Mouse (Mus musculus) midbrain, embryonic 15.5 days (tissue): ENCODE measurements at regions not wholly inside any gene's neighbourhood (a gene's known extent, or its start where the extent isn't known, plus 50 kb on each side); places are given as distances from the start of the nearest gene placed in this dataset.

Experiments used
- ATAC-seq: fragments of 200-750 bp; cut with Nextera tagmentation; replicated peaks from 2 replicates; pipeline ENCODE4 v1.8.0; 2017; ENCODE audit warnings: moderate TSS enrichment
- H3K27ac ChIP-seq: fragments of 300-500 bp; sonication (generic); 2 replicates; pipeline ENCODE4 v1.5.1; 2015; ENCODE audit warnings: mild to moderate bottlenecking, inconsistent platforms
- H3K27me3 ChIP-seq: fragments of 300-500 bp; sonication (generic); replicated peaks from 2 replicates; pipeline ENCODE4 v1.6.1; 2015; ENCODE audit warnings: inconsistent platforms
- H3K36me3 ChIP-seq: fragments of 300-500 bp; sonication (generic); replicated peaks from 2 replicates; pipeline ENCODE4 v1.6.1; 2015; ENCODE audit warnings: inconsistent platforms
- H3K4me1 ChIP-seq: fragments of 300-500 bp; sonication (generic); 2 replicates; pipeline ENCODE4 v1.6.1; 2015; ENCODE audit warnings: inconsistent platforms
- H3K4me2 ChIP-seq: fragments of 300-500 bp; sonication (generic); 2 replicates; pipeline ENCODE4 v1.6.1; 2015; ENCODE audit warnings: inconsistent platforms, mild to moderate bottlenecking, moderate library complexity
- H3K4me3 ChIP-seq: fragments of 300-500 bp; sonication (generic); 2 replicates; pipeline ENCODE4 v1.5.1; 2015; ENCODE audit warnings: mild to moderate bottlenecking, inconsistent platforms
- H3K9ac ChIP-seq: fragments of 300-500 bp; sonication (generic); 2 replicates; pipeline ENCODE4 v1.6.1; 2015; ENCODE audit warnings: mild to moderate bottlenecking, inconsistent platforms
- H3K9me3 ChIP-seq: fragments of 300-500 bp; sonication (generic); 2 replicates; pipeline ENCODE4 v1.6.1; 2016; ENCODE audit warnings: inconsistent platforms
- WGBS: fragments of 180-500 bp; shearing (Covaris S2); methylation state at CpG from one replicate; pipeline ENCODE4 v1.1.7; 2015; ENCODE audit warnings: mixed read lengths; 5-methylcytosine and 5-hydroxymethylcytosine counted together

DNA sequence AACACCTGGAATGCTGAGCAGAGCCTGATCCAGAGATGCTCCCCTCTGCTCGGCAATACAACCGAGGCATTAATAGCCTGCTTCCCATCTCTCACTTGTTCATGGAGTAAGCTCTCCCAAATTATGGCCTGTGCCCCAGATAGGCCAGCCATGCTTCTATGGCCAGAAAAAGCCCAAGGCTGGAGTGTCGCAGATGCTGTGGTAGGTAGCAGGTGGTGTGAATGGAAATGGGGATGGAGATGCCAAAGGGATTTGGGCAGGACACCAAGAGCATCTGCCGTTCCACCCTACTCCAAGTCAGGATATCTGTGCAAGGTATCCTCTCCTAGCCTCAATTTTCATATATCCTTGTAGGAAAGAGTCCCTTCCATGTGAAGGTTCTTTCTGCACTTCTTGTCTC is 145.2 kb upstream of the Klf12 start:
- 85% methylated on average over 4 of the region's 4 CpGs for WGBS
- H3K9me3 ChIP-seq = no peaks in the 10 kb centered on the region
- no peaks in the 10 kb centered on the region for H3K27me3 ChIP-seq
- no peak for ATAC-seq
- no peak overlapping the region for H3K27ac ChIP-seq
- H3K36me3 ChIP-seq = no peaks in the 10 kb centered on the region
- H3K4me1 ChIP-seq = no peaks in the 10 kb centered on the region
- no peak overlapping the region for H3K4me2 ChIP-seq
- no peak overlapping the region for H3K9ac ChIP-seq
- H3K4me3 ChIP-seq = no peak overlapping the region

DNA sequence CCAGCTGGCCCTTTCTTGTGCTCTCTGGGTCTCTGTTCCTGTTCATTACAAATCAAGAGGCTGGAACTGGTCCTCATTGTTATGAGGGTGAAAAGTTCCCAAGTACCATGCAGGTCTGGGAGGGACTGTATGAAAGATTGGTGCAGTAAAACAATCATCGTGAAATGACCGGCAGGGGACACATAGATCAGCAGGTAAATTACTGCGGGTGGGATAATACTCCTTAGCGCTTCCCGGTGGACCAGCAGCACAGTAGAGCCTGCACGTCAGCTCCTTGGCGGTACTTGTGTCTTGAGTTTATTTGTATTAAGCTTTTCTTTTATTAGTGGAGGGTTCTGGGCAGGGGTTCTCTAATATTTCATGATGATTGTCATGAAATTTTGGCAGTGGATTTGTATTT is 141.9 kb upstream of the Klf12 start:
- WGBS = 91% methylated on average over 7 of the region's 7 CpGs
- Histone ChIP-seq H3K4me3 (no peak overlapping the region), H3K36me3 (no peaks in the 10 kb centered on the region), H3K4me2 (no peak overlapping the region), H3K9me3 (no peaks in the 10 kb centered on the region), H3K27ac (no peak overlapping the region), H3K27me3 (no peaks in the 10 kb centered on the region), H3K9ac (no peak overlapping the region), H3K4me1 (no peaks in the 10 kb centered on the region)
- ATAC-seq = no peak

DNA sequence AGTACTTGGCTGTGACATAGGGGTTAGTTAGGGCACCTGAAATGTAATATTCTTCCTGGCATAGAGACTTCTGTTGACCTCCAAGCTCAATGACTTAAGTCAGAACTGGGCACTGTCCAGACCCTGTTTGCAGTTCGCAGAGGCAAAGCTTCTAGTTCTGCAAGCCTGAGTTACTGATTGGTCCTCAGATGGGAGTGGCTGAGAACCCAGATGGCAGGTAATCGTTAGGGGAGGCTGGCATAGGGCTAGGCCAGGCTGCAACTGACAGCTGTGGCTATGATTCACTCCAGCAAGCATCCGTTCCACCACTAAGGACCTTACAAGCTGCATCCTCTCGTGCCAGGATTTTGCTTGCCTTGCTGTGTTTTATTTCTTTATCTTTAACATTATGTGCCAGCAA is 139.3 kb upstream of the Klf12 start:
- no peaks in the 10 kb centered on the region for H3K9me3 ChIP-seq
- ATAC-seq = no peak
- H3K9ac ChIP-seq = no peak overlapping the region
- no peaks in the 10 kb centered on the region for H3K27me3 ChIP-seq
- H3K4me2 ChIP-seq = no peak overlapping the region
- H3K27ac ChIP-seq = no peak overlapping the region
- no peak overlapping the region for H3K4me3 ChIP-seq
- 75% methylated on average over 4 of the region's 4 CpGs for WGBS
- no peaks in the 10 kb centered on the region for H3K36me3 ChIP-seq
- H3K4me1 ChIP-seq = no peaks in the 10 kb centered on the region

DNA sequence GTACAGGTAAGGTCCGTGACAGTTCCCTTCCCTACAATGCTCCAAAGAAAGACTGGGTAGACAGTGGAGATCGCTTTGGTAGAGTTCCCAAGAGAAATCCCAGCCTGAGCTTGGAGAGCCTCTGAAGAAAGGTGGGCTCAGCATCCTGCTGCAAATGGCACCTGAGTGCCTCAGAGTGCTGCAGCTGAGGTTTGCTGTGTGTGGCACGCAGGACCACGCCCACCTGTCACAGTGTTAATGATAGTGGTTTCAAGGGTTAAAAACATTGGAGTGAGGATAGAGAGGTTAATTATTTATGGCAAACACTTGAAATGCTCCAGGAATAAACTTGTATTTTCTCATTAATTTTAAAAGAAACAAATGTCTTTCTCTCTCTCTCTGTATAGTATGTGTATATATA is 137.2 kb upstream of the Klf12 start:
- Histone ChIP-seq H3K27ac (no peak overlapping the region), H3K36me3 (no peaks in the 10 kb centered on the region), H3K4me1 (no peaks in the 10 kb centered on the region), H3K4me2 (no peak overlapping the region), H3K27me3 (no peaks in the 10 kb centered on the region), H3K4me3 (no peak overlapping the region), H3K9me3 (no peaks in the 10 kb centered on the region), H3K9ac (no peak overlapping the region)
- WGBS = 90% methylated on average over 4 of the region's 4 CpGs
- ATAC-seq = no peak

DNA sequence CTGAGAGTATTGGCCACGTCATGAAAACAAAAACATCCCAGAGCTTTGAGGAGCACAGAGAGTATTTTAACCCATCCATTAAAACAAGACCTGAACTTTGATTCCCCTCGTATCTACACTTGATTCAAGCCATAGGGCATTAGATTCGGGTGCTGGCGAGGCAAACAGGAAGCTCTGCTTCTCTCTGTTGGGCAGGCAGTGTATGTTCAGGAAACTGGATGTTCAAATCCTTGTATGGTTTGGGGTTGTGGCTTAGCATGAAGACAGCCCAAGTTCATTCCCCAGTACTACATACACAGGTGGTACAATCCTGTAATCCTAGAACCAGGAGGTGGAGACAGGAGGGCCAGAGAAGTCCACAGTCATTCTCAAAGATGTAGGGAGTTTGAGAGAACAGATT is 130.6 kb upstream of the Klf12 start:
- 80% methylated on average over 4 of the region's 4 CpGs for WGBS
- ATAC-seq = no peak
- no peak overlapping the region for H3K4me3 ChIP-seq
- no peaks in the 10 kb centered on the region for H3K36me3 ChIP-seq
- no peaks in the 10 kb centered on the region for H3K27me3 ChIP-seq
- H3K27ac ChIP-seq = no peak overlapping the region
- H3K4me1 ChIP-seq = no peaks in the 10 kb centered on the region
- no peak overlapping the region for H3K9ac ChIP-seq
- H3K9me3 ChIP-seq = no peaks in the 10 kb centered on the region
- H3K4me2 ChIP-seq = no peak overlapping the region

DNA sequence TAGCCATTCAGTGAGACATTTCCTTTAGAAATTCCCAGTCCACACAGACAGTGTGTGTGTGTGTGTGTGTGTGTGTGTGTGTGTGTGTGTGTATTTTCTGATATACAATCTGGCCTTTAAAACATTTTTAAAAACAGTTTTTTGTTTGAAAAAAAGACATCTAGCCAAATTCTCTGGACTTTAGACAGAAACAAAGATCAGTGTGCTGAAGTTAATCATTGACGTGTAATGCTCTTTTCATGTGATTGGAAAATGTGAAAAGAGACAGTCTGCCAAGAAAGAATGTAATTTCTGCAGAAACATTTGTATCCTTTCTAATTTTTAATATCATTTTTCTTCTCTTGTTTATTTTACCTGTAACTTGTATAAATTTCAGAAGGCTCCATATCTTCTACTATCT is 127.7 kb upstream of the Klf12 start:
- Histone ChIP-seq H3K9me3 (no peaks in the 10 kb centered on the region), H3K27me3 (no peaks in the 10 kb centered on the region), H3K27ac (no peak overlapping the region), H3K4me1 (no peaks in the 10 kb centered on the region), H3K36me3 (no peaks in the 10 kb centered on the region), H3K4me2 (no peak overlapping the region), H3K9ac (no peak overlapping the region), H3K4me3 (no peak overlapping the region)
- no peak for ATAC-seq
- 91% methylated on average over 1 of the region's 1 CpGs for WGBS

DNA sequence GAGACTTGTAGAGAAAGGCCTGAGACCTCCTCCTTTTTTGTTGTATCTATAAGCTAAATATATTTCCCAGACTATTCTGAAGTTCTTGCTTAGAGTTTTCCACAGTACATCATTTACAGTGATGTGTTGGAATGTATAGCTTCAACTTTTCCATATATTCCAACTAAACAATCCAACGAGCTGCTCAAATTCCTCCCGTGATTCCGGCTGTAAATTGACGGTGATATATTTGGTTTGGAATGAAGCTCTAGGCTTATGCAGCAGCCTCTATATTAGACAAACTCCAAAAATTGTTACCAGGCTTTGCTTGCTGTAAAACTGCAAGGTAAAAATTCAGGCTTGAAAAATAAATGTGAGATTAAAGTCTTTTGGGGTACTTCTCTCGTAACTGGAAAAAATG is 112.7 kb upstream of the Klf12 start:
- Histone ChIP-seq H3K9me3 (no peaks in the 10 kb centered on the region), H3K4me2 (no peak overlapping the region), H3K27me3 (no peaks in the 10 kb centered on the region), H3K4me1 (no peaks in the 10 kb centered on the region), H3K36me3 (no peaks in the 10 kb centered on the region), H3K4me3 (no peak overlapping the region), H3K9ac (no peak overlapping the region), H3K27ac (no peak overlapping the region)
- 91% methylated on average over 5 of the region's 5 CpGs for WGBS
- ATAC-seq = no peak

DNA sequence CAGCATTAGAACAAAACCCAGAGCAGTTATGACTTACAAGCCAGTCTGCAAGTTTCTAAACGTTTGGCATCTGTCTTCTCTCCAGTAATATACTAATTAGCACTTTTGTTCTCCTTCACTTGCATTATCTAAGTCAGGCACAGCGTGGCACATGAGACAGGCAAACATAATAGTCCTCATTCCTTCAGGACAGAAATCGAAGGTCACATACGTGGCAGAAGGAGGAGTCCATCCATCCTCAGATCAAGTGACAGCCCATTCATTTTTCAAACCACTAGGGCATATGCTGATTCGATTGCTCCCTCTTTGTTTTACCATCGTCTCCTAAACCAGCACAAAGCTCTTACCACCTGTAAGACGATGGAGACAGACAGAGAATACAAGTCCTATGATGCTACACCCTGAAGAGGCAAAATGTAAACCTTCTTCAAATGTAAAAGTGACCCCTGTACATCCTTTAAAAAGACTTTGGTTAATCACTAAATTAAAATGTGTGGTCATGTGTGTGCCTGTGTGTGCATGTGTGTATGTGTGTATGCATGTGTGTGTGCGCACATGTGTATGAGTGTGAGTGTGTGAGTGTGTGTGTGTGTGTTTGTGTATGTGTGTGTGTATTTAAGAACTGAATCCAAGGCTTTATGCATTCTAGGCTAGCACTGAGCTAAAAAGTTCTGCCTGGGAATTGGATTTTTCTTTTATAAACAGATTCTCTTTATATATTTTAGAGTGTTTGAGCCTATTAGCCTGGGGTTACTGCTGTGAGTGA is 90.9 kb upstream of the Klf12 start:
- H3K4me1 ChIP-seq = peaks cover 14% of the 10 kb centered on the region; the same call in 1 of the 2 replicates
- peak overlapping the region; percentile 31; the same call in 1 of the 2 replicates for H3K9ac ChIP-seq
- 21% methylated on average over 8 of the region's 8 CpGs for WGBS
- peak; percentile 87 for ATAC-seq
- H3K27ac ChIP-seq = peak overlapping the region; percentile 66
- no peaks in the 10 kb centered on the region for H3K9me3 ChIP-seq
- H3K27me3 ChIP-seq = no peaks in the 10 kb centered on the region
- H3K36me3 ChIP-seq = no peaks in the 10 kb centered on the region
- H3K4me2 ChIP-seq = peak overlapping the region; percentile 41
- H3K4me3 ChIP-seq = peak overlapping the region; percentile 25

DNA sequence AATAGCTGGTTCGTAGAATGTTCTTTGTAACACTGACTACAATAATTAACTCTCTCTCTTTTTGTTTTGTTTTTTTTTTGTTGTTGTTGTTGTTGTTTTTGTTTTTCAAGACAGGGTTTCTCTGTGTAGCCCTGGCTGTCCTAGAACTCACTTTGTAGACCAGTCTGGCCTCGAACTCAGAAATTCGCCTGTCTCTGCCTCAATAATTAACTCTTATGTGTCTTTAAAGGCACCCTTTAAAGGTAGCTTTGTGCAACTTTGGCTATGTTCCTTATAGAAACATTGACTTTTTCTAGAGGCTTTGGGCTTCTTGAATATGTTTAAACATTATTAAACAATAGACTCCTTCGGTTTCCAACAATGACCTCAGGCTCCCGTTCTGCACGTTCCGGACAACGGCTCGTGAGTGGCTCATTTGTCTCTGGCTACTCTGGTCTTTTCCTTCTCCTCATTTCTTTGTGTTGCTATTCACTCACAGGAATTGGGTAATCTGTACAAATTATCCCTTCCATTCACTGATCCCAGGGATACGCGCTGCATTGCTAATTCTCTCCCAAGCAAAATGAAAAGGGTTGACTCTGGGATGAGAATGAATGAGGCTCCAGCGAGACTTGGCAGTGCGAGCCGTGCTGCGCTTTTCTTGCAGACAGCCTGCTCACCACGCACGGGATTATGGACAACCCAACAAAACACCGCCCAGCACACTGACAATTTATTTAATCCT is 90.2 kb upstream of the Klf12 start:
- Histone ChIP-seq H3K27me3 (no peaks in the 10 kb centered on the region), H3K36me3 (no peaks in the 10 kb centered on the region), H3K4me3 (peak overlapping the region; percentile 25), H3K9ac (peak overlapping the region; percentile 31; the same call in 1 of the 2 replicates), H3K4me1 (peaks cover 14% of the 10 kb centered on the region; the same call in 1 of the 2 replicates), H3K4me2 (peak overlapping the region; percentile 41), H3K9me3 (no peaks in the 10 kb centered on the region), H3K27ac (peak overlapping the region; percentile 66)
- peak; percentile 92 for ATAC-seq
- 15% methylated on average over 18 of the region's 18 CpGs for WGBS

DNA sequence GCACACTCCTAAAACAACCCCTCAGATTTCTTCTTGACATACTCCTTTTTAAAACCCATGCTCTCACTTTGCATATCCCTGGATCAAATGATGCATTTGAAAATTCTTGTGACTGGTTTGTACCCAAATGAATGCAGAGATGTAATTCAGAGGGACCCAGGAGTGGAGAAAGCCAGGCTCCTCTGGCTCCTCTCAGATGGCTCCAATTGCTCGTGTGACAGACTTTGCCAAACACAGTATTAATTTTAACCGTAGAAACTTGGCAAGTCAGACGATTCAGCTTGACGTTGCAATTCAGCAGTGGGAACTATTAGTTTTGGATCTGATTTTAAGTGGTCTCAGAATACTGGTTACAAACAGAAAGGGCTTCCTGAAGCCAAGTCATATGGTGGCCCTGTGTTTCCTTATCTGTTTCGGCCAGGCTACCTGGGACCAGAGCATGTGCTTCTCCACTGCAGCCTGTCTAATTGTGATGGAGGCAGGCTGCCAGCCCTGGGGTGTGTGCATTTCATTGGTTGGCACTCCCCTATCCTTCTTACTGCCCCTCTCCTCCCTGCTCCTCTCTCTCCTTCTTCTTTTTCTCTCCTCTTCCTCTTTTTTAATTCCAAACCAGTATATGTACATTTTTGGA is 81.9 kb upstream of the Klf12 start:
- ATAC-seq = peak; percentile 56; the same call in 1 of the 2 replicates
- WGBS = 74% methylated on average over 5 of the region's 5 CpGs

DNA sequence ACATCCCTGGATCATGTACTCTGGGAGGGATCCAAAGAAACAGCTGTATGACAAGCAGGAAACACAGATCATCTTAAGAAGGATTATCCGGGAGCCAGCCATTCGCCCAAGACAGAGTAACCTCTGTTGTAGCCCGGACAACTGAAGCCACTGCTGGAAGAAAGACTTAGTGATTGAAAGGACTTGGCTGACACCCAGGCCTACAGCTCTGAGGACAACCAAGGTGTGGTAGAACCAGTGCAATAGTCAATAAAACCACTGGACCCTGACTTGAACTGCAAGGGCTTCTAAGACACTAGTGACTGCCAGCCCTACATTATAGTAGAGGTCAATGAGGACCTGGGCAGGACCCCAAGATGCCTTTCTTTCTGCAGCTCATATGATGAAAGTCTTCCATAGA is 78.3 kb upstream of the Klf12 start:
- H3K36me3 ChIP-seq = no peaks in the 10 kb centered on the region
- H3K4me2 ChIP-seq = no peak overlapping the region
- H3K27me3 ChIP-seq = no peaks in the 10 kb centered on the region
- no peaks in the 10 kb centered on the region for H3K9me3 ChIP-seq
- WGBS = 62% methylated on average over 3 of the region's 3 CpGs
- no peak for ATAC-seq
- H3K27ac ChIP-seq = no peak overlapping the region
- no peak overlapping the region for H3K4me3 ChIP-seq
- H3K9ac ChIP-seq = no peak overlapping the region
- H3K4me1 ChIP-seq = no peaks in the 10 kb centered on the region

More for the DNA sequence above, 81.9 kb upstream of the Klf12 start:
- Histone ChIP-seq H3K4me2 (no peak overlapping the region), H3K4me1 (no peaks in the 10 kb centered on the region), H3K9ac (no peak overlapping the region), H3K27ac (no peak overlapping the region), H3K27me3 (no peaks in the 10 kb centered on the region), H3K9me3 (no peaks in the 10 kb centered on the region), H3K4me3 (no peak overlapping the region), H3K36me3 (no peaks in the 10 kb centered on the region)

DNA sequence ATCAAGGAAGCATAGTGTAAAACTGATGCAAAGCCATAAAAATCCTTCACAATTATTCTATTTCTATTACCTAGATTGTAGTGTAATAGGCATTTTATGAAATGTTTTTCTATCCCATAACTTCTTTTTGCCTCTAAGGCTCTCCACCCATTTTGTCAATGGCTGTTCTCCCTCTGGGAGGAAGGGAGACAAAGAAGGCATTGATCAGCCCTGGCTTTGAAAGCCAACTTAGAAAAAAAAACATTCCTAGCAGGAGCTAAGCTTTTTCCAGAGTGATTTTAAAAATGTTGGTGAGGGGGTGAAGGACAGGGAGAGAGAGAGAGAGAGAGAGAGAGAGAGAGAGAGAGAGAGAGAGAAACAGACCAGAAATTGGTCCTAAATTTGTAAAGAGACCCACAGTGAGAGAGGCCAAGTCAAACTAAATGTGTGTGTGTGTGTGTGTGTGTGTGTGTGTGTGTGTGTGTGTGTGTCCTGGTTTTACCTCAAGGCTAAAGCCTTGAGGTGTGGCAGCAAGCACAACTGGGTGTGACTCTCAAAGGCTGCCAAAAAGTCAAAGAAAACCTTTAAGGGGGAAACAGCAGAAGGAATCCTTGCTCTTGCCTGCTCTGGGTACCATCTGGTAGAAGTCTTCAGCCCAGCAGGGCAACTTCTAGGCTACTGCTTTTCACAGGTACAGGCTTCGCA is 77.0 kb upstream of the Klf12 start:
- ATAC-seq = no peak
- H3K4me1 ChIP-seq = no peaks in the 10 kb centered on the region
- no peaks in the 10 kb centered on the region for H3K9me3 ChIP-seq
- no peaks in the 10 kb centered on the region for H3K27me3 ChIP-seq
- H3K27ac ChIP-seq = no peak overlapping the region
- no peak overlapping the region for H3K9ac ChIP-seq
- no peaks in the 10 kb centered on the region for H3K36me3 ChIP-seq
- H3K4me2 ChIP-seq = no peak overlapping the region
- WGBS = 71% methylated on average over 1 of the region's 1 CpGs
- H3K4me3 ChIP-seq = no peak overlapping the region
